Mouse (Mus musculus): ENCODE data around the gene Tnf. TPM values are rescaled to one million over a fixed set of nuclear protein-coding genes. Genes with fewer than 3 reads are reported as not detected.

Gene Tnf
- total RNA-seq, 2 experiments from 2014 or later = 1.3 to 1.4 TPM

- DNase-seq = no peak
Measured at GRCm38 (mm10) chr17:35172445-35173234, 29.2 kb downstream of the Tnf start.

GRCm38 (mm10) chr17:35168541-35169207, 33.1 kb downstream of the Tnf start:
- DNase-seq = no peak

GRCm38 (mm10) chr17:35167794-35168193, 34.0 kb downstream of the Tnf start:
- no peak for DNase-seq

GRCm38 (mm10) chr17:35166352-35167035, 35.3 kb downstream of the Tnf start:
- peak; percentile 69 for DNase-seq

- DNase-seq = no peak
Measured at GRCm38 (mm10) chr17:35165451-35166155, 36.2 kb downstream of the Tnf start.

GRCm38 (mm10) chr17:35164568-35165450, 37.0 kb downstream of the Tnf start, which contains the start of gene Prrc2a:
Gene Prrc2a, minus strand, starts transcription at chr17:35164897.
- DNase-seq = peak; percentile 98

GRCm38 (mm10) chr17:35164218-35164567, 37.6 kb downstream of the Tnf start:
- no peak for DNase-seq

- DNase-seq = no peak
Measured at GRCm38 (mm10) chr17:35163326-35164081, 38.3 kb downstream of the Tnf start.

- DNase-seq = peak; percentile 62
Measured at GRCm38 (mm10) chr17:35162730-35163129, 39.1 kb downstream of the Tnf start.

GRCm38 (mm10) chr17:35162121-35162520, 39.7 kb downstream of the Tnf start:
- DNase-seq = no peak

- DNase-seq = no peak
Measured at GRCm38 (mm10) chr17:35161421-35161820, 40.4 kb downstream of the Tnf start.

- DNase-seq = no peak
Measured at GRCm38 (mm10) chr17:35159638-35160037, 42.2 kb downstream of the Tnf start.

- no peak for DNase-seq
Measured at GRCm38 (mm10) chr17:35158850-35159593, 42.8 kb downstream of the Tnf start.

GRCm38 (mm10) chr17:35157661-35158175, 44.1 kb downstream of the Tnf start:
- no peak for DNase-seq

GRCm38 (mm10) chr17:35157254-35157653, 44.6 kb downstream of the Tnf start:
- no peak for DNase-seq

- no peak for DNase-seq
Measured at GRCm38 (mm10) chr17:35156461-35157200, 45.2 kb downstream of the Tnf start.

- no peak for DNase-seq
Measured at GRCm38 (mm10) chr17:35155451-35155850, 46.4 kb downstream of the Tnf start.

GRCm38 (mm10) chr17:35154616-35155015, 47.2 kb downstream of the Tnf start:
- DNase-seq = no peak

- no peak for DNase-seq
Measured at GRCm38 (mm10) chr17:35153931-35154330, 47.9 kb downstream of the Tnf start.
